Mouse (Mus musculus): ENCODE results near the gene Ubap1l.

The Ubap1l gene

GRCm38 (mm10) chr9:65360641-65361448 is at the start of gene Ubap1l:
Gene Ubap1l (plus strand): TSS chr9:65361041.
- no peak for DNase-seq (ENCODE audit: low spot score)

GRCm38 (mm10) chr9:65312669-65313357 is 48.0 kb upstream of the Ubap1l start:
- DNase-seq (ENCODE audit: low spot score): no peak

GRCm38 (mm10) chr9:65313846-65314245 is 47.0 kb upstream of the Ubap1l start:
- no peak for DNase-seq (ENCODE audit: low spot score)

- DNase-seq (ENCODE audit: low spot score): no peak
These were observed 38.5 kb upstream of the Ubap1l start for GRCm38 (mm10) chr9:65322255-65322900.

GRCm38 (mm10) chr9:65325971-65326370 is 34.9 kb upstream of the Ubap1l start:
- DNase-seq (ENCODE audit: low spot score): no peak

GRCm38 (mm10) chr9:65327371-65327770 is 33.5 kb upstream of the Ubap1l start:
- DNase-seq (ENCODE audit: low spot score): no peak

GRCm38 (mm10) chr9:65333958-65334357 is 26.9 kb upstream of the Ubap1l start:
- DNase-seq (ENCODE audit: low spot score): no peak

GRCm38 (mm10) chr9:65339146-65339545 is 21.7 kb upstream of the Ubap1l start:
- no peak for DNase-seq (ENCODE audit: low spot score)

- DNase-seq (ENCODE audit: low spot score): no peak
These were observed 20.4 kb upstream of the Ubap1l start for GRCm38 (mm10) chr9:65340414-65340813.

GRCm38 (mm10) chr9:65345439-65345838 is 15.4 kb upstream of the Ubap1l start:
- DNase-seq (ENCODE audit: low spot score): peak; percentile 14

- peak; percentile 96 for DNase-seq (ENCODE audit: low spot score)
These were observed 14.9 kb upstream of the Ubap1l start, which contains the start of gene Pdcd7 for GRCm38 (mm10) chr9:65345854-65346475. Gene Pdcd7 (plus strand): TSS chr9:65346104.

GRCm38 (mm10) chr9:65346476-65347111 is 14.2 kb upstream of the Ubap1l start:
- peak; percentile 28 for DNase-seq (ENCODE audit: low spot score)

GRCm38 (mm10) chr9:65347112-65347850 is 13.6 kb upstream of the Ubap1l start:
- DNase-seq (ENCODE audit: low spot score): no peak

- no peak for DNase-seq (ENCODE audit: low spot score)
These were observed 7.6 kb upstream of the Ubap1l start for GRCm38 (mm10) chr9:65353251-65353650.

- no peak for DNase-seq (ENCODE audit: low spot score)
These were observed 4.3 kb upstream of the Ubap1l start for GRCm38 (mm10) chr9:65356561-65356960.

GRCm38 (mm10) chr9:65356971-65357370 is 3.9 kb upstream of the Ubap1l start:
- no peak for DNase-seq (ENCODE audit: low spot score)

GRCm38 (mm10) chr9:65358956-65359480 is 1.8 kb upstream of the Ubap1l start:
- no peak for DNase-seq (ENCODE audit: low spot score)

GRCm38 (mm10) chr9:65363684-65364083 is 2.8 kb downstream of the Ubap1l start:
- no peak for DNase-seq (ENCODE audit: low spot score)

GRCm38 (mm10) chr9:65365721-65366120 is 4.9 kb downstream of the Ubap1l start:
- no peak for DNase-seq (ENCODE audit: low spot score)

- DNase-seq (ENCODE audit: low spot score): no peak
These were observed 10.9 kb downstream of the Ubap1l start for GRCm38 (mm10) chr9:65371756-65372155.

GRCm38 (mm10) chr9:65372449-65372848 is 11.6 kb downstream of the Ubap1l start:
- peak; percentile 45 for DNase-seq (ENCODE audit: low spot score)

Measured in layer of hippocampus, adult 11-12 months (tissue).